Mouse (Mus musculus): ENCODE results near the gene Gm37240.

Gene Gm37240

DNA sequence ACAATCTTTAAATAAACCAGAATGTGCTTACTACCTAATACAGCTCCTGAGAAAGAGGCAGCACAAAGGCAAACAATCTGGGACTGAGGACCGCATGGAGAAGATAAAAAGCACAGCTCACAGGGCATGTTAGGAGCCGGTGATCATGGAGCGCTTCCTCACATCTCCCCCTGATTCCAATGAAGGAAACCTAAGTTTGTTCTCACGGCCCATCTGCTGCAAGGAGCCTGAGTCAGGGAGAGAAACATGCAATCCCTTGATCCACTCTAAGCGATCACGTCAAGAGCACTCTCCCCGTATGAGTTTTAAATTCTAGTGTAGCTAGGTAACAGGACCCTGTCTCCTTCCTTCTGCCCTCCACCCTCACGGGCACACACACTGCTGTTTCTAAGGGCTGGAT, 210.2 kb downstream of the Gm37240 start:
- DNase-seq = no peak

DNA sequence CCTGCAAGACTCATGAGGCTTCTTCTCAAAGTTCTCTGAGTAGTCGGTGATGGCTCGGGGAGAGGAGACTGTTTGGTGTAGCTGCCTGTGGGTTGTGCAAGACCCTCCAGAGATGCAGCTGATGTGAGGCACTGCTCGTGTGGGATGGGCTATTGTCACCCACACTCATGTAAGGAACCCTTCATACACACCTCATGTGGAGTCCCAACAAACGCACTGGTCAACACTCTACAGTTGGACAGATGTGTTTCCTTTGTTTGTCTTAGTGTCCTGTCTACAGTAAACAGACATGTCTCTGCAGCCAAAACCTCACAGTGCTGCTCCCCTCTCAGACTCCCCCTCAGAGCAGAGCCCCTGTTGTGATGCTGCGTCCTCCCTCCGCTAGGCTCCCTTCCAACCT, 217.5 kb downstream of the Gm37240 start:
- DNase-seq = no peak

- no peak for DNase-seq
Measured at GRCm38 (mm10) chr3:85667683-85668082, 219.6 kb downstream of the Gm37240 start.

GRCm38 (mm10) chr3:85666736-85667135, 220.6 kb downstream of the Gm37240 start:
- no peak for DNase-seq

DNA sequence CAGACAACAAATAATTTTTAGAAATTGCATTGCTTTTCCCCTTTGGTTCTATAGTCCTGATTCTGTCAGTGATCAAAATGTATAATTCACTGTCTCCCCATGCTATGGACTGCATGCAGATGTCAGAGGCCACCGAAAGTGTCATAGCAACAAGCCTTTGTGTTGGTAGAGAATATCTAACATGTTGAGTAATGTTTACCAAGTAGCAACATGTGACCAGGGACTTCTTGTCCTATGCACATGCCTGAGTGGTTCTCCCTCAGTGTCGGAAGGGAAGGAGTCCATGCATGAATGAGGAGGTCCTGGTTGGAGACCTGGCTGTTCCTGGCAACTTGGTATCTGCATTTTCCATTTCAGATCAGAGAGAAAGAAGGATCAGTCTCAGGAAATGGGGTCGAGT, 221.2 kb downstream of the Gm37240 start:
- no peak for DNase-seq

- DNase-seq = peak; percentile 26
Measured at GRCm38 (mm10) chr3:85664591-85665171, 222.6 kb downstream of the Gm37240 start.

DNA sequence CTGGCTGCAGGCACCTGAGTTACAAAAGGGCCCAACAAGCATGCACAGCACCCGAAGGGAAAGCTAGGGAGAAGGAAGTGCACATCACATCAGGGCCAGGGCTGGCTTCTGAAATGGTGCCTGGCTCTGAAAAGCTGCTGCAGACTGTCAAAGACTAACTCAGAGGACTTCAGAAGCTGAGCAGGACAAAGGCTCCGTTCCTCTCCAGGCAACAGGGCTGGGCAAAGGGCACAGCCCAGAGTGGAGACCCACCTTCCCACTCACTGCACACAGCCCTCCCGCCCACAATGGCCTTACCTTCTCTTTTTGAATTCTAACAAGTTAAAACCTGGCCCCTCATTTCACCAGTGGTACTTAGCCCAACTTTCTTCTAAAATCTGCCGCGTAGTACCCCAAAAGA, 223.5 kb downstream of the Gm37240 start:
- no peak for DNase-seq

DNA sequence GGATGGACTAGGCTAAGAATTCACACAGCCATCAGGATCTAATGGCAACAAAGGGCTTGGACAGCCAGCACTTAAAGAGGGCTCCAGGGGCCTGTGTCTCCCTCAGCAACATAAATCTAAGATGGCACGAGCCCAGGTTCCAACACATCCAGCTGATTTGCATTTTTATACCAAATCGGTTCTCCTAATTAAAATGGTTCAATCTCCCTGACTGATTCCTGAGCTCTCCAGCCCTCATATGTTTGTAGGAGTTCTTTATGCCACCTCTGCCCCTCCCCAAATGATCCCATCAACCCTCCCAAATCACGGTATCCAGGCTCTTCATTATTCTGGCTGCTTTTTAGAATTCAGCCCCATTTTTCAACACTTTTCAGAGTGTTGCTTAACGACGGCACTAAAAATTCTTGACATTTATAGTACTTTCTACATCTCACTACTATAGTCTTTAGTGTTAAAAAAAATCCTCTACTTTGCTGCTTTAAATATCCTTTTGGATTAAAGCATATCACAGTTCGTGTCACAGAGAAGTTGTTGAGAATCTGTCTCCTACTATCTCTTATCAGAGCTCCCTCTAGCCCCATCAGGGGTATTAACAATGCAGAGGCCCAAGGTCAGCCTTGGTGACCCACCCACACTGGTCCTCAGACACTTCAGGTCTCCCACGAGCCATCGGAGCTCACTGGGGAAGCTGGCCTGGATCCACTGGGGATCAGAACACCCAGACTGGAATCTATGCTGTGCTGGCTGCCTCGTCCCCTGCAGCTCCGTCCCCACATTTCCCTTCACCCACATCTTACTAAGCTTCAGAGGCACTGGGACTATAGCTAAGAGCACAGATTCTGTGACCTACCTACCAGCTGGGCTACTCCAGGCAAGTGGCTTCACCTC, 225.1 kb downstream of the Gm37240 start:
- peak; percentile 34 for DNase-seq

- no peak for DNase-seq
Measured at GRCm38 (mm10) chr3:85659681-85660080, 227.6 kb downstream of the Gm37240 start.

DNA sequence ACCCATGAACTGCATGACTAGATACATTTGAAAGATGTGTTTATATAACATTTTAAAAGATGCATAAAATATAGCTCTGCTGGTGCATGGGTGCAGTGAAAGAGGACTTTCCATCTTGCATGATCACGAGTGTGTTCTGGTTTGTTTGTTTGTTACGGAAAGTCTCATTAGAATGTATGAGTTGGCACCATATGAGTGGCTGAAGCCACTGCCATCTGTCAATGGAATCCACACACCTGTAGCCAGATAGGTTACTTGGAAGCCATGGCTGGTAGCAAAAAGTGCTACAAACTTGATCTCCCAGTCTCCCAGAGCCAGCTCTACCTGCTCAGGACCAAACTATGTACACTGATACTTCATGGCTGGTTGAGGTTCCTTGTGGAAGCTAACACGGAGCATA, 231.8 kb downstream of the Gm37240 start:
- DNase-seq = no peak

- no peak for DNase-seq
Measured at GRCm38 (mm10) chr3:85652727-85653665, 234.3 kb downstream of the Gm37240 start.

GRCm38 (mm10) chr3:85649176-85649575, 238.1 kb downstream of the Gm37240 start:
- DNase-seq = no peak

DNA sequence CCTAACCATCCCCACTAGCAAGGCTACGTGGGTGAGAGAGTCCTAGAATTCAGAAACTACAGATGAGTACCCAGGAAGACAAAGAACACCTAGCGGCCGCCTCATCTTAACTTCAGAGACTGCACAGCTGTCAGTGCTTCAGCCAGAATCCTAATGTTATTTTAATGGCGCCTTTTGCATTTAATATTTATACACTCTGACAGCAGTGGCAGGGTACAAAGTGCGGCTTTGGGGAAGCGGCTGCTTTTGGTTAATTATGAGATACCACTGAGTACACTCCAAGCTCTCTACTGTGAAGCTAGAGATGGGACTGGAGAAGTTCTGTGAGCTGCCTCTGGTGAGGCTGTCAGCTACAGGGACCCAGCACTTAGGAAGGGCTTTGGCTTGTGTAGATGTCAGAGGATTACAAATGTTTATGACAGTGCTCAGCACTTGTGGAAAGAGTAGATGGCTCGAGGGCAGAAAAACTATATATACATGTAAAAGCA, 241.8 kb downstream of the Gm37240 start:
- no peak for DNase-seq

DNA sequence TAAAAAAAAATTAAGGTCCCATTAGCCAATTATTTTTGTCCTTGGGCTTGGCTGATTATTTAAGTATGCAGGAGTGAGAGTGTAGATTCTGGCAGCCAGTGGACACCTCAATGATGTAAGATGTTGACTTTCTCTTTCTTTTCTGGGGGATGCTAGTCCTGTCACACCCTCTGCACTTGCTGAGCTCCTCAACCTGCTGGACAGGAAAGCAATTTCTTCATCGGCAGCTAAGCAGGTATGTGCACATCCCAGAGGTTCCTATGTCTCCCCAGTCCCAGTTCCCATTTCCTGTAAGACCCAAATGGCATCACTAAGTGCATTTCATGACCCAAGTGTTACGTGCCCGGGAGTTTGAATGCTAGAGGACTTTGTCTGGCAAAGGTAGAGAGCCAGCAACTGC, 242.5 kb downstream of the Gm37240 start:
- no peak for DNase-seq

DNA sequence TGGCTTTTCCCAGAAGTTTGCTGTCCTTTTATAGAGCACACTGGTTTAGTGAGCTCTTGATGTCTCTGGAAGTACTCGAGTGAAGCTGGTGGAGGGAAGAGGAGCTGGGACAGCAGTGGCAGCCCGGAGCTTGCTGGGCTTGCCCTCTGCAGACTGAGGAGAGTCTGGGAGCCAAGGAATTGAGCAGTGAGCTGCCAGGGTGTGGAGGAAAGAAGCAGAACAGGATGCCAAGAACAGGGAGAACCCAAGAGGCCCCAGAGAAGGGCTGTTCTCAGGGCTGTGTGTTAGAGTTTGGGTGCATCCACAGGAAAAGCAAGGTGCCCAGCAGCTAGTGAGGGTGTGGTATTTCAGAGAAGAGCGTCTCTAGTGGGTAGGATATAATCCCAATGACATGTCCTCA, 245.6 kb downstream of the Gm37240 start:
- no peak for DNase-seq

GRCm38 (mm10) chr3:85636716-85637447, 250.4 kb downstream of the Gm37240 start:
- no peak for DNase-seq

DNA sequence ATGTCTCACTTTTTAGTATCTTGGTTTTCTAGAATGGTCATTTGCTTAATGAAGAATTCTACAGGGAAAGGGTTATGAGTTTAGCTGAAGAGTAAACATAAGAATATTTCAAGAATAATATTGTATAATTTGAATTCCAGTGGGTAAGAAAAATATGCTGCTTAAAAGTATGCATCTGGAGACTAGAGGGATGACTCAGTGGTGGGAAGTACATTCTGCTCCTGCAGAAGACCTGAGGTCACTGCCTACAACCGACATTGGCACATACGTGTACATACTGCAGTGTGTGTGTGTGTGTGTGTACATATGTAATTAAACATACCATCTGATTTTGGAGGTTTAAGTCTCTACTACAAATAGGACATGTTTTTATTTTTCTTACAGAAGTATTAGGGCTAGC, 251.7 kb downstream of the Gm37240 start:
- DNase-seq = no peak

DNA sequence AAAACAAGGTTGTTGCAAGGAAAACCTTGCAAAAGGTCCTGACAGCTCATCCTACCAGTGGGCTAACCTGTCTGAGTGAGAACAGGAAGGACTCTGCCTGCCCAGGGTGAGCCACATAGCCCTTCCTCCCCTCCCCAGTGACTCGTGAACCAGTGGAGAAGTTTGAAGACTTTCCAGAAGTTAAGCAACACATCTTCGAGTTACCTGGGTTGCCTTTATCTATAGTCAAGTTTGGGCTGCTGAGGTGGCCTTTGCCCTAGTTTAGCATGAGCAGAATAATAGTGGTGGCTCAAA, 252.2 kb downstream of the Gm37240 start:
- DNase-seq = no peak

DNA sequence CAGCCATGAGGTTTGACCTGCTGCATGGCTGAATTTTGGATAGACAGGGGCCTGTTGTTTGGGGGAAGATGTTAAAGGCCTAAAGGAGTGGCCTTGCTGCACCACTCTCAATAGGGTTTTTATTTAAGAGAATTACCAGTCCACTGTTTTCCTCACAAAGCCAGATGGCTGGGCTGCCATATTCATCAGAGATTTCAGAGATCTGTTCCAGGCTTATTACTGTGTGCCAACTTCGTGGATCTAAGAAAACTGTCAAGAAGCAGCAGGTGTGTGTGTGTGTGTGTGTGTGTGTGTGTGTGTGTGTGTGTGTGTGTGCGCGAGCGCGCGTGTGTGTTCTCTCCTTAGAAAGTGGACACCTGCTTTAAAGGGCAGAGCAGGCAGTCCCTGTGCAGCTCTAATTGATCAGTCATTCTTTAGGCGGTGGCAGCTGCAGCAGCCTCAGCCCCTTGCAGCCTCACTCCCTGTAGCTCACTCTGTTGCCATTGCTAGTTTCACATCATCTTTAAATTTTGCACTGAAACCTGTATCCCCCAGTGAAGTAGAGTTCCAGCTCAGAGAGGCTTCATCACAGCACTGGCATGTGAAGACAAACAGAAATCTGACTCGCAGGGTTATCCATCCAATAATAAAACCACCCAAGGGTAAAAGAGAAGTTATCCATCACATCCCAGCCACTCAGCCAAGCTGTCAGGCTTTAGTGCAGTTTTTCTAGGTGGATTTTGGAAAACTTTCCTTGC, 252.8 kb downstream of the Gm37240 start:
- no peak for DNase-seq

DNA sequence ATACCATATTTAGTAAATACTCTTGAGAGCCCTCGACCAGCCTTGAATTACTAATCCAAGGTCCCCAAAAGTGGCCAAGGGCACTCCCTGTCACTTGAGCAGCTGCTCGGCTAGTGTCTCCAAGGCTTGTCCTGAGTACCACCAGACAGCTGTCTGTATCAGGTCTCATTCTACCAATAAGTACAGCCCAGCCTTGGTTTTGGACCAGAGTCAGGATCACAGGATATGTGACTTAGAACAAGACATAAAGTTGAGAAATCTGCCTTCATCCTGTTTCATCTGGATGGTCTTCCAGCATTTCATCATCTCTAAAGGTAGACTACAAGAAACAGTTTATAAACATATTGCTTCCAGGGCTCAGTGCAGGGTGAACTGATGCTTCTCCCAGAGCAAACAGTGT, 253.6 kb downstream of the Gm37240 start:
- no peak for DNase-seq

- DNase-seq = no peak
Measured at GRCm38 (mm10) chr3:85629895-85630510, 257.3 kb downstream of the Gm37240 start.

GRCm38 (mm10) chr3:85619751-85620150, 267.6 kb downstream of the Gm37240 start:
- DNase-seq = no peak
